Mouse (Mus musculus): ENCODE data around the gene Plekhm3. TPM values are rescaled to one million over a fixed set of nuclear protein-coding genes. Genes with fewer than 3 reads are reported as not detected.

The Plekhm3 gene
- total RNA-seq, 2 experiments from 2014 or later = 25.0 to 29.3 TPM

DNA sequence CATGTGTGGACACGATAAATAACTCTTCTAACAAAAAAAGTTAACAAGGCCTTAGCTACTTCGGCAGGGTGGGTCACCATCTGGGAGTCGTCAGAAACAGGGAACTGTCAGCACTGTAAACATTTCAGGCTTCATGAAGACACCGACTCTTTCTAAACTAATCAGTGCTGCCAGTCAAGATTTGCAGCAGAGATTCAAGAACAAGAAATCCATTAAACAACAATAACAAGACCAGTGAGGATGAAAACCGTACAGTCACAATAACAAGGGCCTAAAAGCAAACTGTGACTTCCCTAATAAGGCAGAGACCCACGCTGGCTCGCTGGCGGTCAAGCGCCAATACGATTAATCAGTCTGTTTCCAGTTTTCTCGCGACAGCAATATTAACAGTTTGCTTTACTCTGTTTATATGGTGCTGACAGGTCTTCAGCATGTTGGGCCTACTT, 77.8 kb downstream of the Plekhm3 start:
- DNase-seq (ENCODE audit: low spot score in 2 of 2) = no peak

DNA sequence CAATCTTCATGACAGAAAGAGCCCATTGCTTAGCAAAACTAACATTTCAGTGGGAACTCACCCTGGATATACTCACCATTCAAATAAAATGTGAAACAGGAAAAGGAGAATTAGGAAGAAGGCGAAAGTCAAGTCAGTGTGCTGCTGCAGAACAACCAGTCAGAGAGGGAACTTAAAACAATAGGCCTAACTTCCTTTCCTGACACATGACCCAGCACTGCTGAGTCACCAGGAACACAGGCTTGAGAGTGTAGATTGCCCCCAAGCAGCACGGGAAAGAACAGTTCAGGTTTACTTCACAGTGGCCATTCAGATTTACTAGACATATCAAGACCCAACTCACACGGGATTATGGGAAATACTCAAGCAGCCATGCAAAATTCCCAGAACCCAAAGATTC, 80.3 kb downstream of the Plekhm3 start:
- DNase-seq (ENCODE audit: low spot score in 2 of 2) = no peak

DNA sequence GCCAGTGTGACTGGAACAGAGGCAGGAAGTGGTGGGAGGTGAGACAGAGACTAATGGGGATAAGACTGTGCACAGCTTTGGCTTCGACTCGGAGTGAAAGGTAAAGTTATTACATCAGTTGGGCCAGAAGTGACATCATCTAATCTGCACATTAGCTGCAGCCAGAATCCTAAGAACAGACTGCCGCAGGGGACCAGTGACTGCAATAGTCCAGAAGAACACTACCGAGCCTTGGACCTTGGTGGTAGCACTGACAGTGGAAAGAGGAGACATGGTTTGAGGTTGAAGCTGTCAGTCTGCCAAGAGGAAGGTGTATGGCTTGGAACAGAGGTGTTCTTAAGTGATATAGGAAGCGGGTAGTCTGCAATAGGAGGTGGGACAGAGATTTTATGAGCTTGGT, 80.9 kb downstream of the Plekhm3 start:
- no peak for DNase-seq (ENCODE audit: low spot score in 2 of 2)

GRCm38 (mm10) chr1:64875156-64875555, 81.5 kb downstream of the Plekhm3 start:
- no peak for DNase-seq (ENCODE audit: low spot score in 2 of 2)

DNA sequence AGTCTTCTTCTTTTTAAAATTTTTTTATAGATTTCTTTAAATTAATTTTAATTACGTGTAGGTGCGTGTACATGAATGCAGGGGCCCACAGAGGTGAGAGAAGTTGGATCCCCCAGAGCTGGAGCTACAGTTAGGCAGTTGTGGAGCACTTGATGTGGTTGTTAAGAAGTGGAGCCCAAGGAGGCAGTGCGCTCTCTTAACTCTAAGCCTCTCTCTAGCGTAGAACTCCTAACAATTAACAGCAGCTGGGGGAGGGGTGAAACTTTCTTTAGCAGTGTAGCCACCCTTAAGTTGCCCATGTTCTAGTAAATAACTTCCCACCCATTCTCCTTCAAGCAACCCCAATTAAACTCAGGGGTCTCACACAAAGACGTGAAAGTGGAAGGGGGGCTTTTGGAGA, 84.7 kb downstream of the Plekhm3 start:
- no peak for DNase-seq (ENCODE audit: low spot score in 2 of 2)

- no peak for DNase-seq (ENCODE audit: low spot score in 2 of 2)
These were observed 88.9 kb downstream of the Plekhm3 start for GRCm38 (mm10) chr1:64867684-64868083.

- DNase-seq (ENCODE audit: low spot score in 2 of 2) = no peak
These were observed 90.5 kb downstream of the Plekhm3 start for GRCm38 (mm10) chr1:64866140-64866539.

DNA sequence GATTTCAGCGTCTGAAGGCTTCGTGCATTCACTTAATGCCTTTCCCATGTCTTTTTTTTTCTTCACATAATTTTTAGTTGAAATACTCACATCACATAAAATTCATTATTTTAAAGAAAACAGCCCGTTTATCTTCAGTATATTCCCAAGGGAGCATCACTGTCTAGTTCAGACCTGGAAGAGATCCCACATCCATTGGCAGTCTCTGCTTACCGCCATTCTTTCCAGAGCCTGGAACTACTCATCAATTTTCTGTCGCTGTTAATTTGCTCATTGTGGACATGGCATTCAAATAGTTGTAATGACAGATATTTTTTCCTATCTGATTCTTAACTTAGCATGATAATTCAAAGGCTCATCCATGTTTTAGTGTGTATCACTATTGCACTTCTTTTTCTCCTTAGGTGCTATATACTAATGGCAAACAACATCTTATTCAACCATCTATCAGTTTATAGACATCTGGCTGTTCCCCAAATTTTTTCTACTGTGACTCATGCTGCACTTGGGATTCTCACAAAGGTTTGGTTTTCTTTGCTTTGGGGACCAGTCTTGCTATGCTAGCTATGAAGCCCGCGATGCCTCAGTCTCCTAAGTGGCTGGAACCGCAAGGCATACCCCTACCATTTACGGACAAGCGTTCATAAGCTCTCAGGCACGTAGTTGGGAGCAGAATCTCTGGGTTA, 96.2 kb downstream of the Plekhm3 start:
- peak in 1 of 2 experiments; percentile 53 for DNase-seq (ENCODE audit: low spot score in 2 of 2)

DNA sequence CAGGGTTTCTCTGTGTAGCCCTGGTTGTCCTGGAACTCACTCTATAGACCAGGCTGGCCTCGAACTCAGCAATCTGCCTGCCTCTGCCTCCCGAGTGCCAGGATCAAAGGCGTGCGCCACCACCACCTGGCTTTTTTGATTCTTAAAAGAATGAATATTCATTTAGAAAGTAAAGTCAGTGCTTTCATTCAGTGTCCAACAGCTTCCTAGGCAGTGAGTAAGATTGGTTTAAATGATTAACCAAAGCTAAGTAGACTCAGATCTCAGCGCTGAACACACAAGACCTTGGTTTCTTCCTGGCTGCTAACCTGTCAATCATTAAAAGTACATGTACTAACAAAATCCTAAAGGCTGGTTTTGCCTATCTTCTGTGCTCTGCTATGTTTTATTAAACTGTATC, 96.8 kb downstream of the Plekhm3 start:
- no peak for DNase-seq (ENCODE audit: low spot score in 2 of 2)

- no peak for DNase-seq (ENCODE audit: low spot score in 2 of 2)
These were observed 101.8 kb downstream of the Plekhm3 start for GRCm38 (mm10) chr1:64854835-64855234.

- DNase-seq (ENCODE audit: low spot score in 2 of 2) = peak in 1 of 2 experiments; percentile 29
These were observed 102.6 kb downstream of the Plekhm3 start for GRCm38 (mm10) chr1:64853738-64854730.

GRCm38 (mm10) chr1:64853244-64853643, 103.4 kb downstream of the Plekhm3 start:
- DNase-seq (ENCODE audit: low spot score in 2 of 2) = no peak

- DNase-seq (ENCODE audit: low spot score in 2 of 2) = no peak
These were observed 104.4 kb downstream of the Plekhm3 start for GRCm38 (mm10) chr1:64852272-64852671.

- no peak for DNase-seq (ENCODE audit: low spot score in 2 of 2)
These were observed 106.3 kb downstream of the Plekhm3 start for GRCm38 (mm10) chr1:64850345-64850744.

DNA sequence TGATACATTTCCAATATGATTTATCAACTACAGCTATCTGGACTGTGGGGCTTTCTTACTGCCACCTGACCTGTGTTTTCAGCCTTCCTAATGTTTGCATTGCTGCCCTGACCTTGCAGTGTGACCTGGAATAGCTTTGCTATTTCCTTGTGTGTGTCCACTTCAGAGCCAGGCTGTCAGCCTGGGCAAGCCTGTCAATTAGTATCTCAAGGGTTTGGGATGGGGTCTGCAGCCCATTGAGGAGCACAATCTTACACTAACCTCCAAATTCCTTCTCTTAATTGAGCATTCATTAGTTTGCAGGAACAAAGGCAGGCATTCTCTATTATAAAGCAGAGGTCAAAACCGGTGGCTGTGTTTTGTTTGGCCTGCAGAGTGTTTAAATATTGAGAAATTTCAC, 107.6 kb downstream of the Plekhm3 start:
- no peak for DNase-seq (ENCODE audit: low spot score in 2 of 2)

- no peak for DNase-seq (ENCODE audit: low spot score in 2 of 2)
These were observed 108.5 kb downstream of the Plekhm3 start for GRCm38 (mm10) chr1:64848081-64848480.

- no peak for DNase-seq (ENCODE audit: low spot score in 2 of 2)
These were observed 109.1 kb downstream of the Plekhm3 start for GRCm38 (mm10) chr1:64847565-64847964.

GRCm38 (mm10) chr1:64844978-64845377, 111.6 kb downstream of the Plekhm3 start:
- DNase-seq (ENCODE audit: low spot score in 2 of 2) = no peak

DNA sequence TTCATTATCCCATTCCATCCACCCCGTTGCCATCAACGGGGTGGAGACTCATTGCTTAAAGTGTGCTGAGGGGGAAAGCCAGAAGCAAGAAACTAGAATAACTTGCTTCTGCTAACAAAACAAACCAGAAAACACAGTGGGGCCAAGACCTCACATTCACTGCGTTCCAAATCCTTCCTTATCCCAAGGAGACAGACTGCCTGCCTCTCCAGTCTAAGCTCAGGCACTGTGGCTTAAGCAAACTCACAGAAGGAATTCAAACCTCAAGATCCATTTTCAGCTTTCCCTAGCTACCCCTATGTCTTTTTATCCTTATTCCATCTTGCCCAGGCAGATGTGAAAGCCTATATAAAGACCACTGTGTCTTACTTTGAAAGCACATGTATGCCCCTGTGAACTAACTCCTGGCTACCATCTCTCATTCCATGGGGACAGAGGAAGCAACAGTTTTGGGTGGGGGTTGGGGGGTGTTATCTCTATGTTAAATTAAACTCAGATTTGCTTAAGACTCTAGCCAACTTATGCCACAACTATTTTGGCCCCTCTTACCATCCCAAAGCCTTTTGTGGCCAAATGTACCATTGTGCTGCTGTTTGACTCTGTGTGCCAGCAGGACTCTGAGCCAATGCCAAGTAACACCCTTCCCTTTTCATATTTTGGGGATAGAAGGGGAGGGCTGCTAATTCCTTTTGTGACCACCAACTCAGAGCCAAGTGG, 112.6 kb downstream of the Plekhm3 start:
- no peak for DNase-seq (ENCODE audit: low spot score in 2 of 2)

DNA sequence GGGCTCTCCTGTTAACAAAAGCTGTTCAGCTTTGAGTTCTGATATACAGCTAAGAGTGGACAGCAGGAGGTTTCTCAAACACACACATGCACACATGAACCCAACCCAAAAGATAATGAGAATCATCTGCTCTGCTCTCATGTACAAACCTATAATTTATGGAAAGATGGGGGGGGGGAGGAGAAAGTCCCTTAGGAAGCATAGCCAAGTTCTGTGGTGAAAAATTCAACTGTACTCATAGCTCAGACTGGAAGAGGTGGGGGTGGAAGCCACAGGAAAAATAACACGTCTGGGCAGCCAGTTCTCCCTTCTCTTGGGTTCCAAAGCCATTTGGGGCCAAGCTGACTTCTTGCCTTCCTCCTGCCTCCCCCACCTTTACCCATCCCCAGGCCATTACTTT, 115.7 kb downstream of the Plekhm3 start:
- no peak for DNase-seq (ENCODE audit: low spot score in 2 of 2)

DNA sequence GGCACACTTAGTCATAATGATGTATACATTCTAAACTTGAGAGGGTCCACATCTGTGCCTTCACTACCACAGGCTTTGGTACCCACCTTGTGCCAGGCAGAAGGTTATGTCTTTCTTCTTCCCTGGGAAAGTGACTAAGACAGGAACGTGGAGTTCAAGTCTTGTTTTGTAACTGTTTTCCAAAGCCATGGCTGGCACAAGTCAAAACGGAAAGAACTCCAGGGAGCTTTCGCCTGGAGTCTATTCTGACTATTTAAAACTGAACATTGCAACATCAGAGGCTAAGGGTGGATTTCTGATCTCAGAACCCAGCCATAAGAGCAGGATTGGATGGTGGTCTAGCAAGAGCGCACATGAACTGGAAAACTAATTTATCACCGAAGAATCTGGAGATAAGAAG, 120.0 kb downstream of the Plekhm3 start:
- DNase-seq (ENCODE audit: low spot score in 2 of 2) = no peak

- no peak for DNase-seq (ENCODE audit: low spot score in 2 of 2)
These were observed 120.5 kb downstream of the Plekhm3 start for GRCm38 (mm10) chr1:64836114-64836513.

Data from layer of hippocampus, postnatal 14 days (tissue).